Mouse (Mus musculus) megakaryocyte, embryonic 14.5 days (primary cell): ENCODE measurements around the gene Xpnpep1. TPM values are rescaled to one million over a fixed set of nuclear protein-coding genes. Genes with fewer than 3 reads are reported as not detected.

Source experiments
- H3K27me3 ChIP-seq: replicated peaks from 2 replicates; pipeline ENCODE3; 2012; ENCODE audit warnings: inconsistent platforms
- H3K36me3 ChIP-seq: replicated peaks from 2 replicates; pipeline ENCODE3; 2012; ENCODE audit warnings: low read length, inconsistent platforms, mixed read lengths
- H3K4me1 ChIP-seq: 2 replicates; pipeline ENCODE4 v1.6.1; 2012; ENCODE audit warnings: inconsistent platforms
- H3K4me3 ChIP-seq: replicated peaks from 2 replicates; pipeline ENCODE3; 2012; ENCODE audit warnings: moderate library complexity, mild to moderate bottlenecking, inconsistent platforms
- H3K9me3 ChIP-seq: 2 replicates; pipeline ENCODE4 v1.6.1; 2012; ENCODE audit warnings: inconsistent platforms
- FLI1 ChIP-seq: IDR thresholded peaks from 2 replicates; pipeline ENCODE4 v1.6.1; 2012; ENCODE audit warnings: low read length, inconsistent platforms, mixed read lengths
- GATA1 ChIP-seq: IDR thresholded peaks from 3 replicates; pipeline ENCODE4 v1.6.1; 2012; ENCODE audit warnings: mixed read lengths, low read length, inconsistent platforms, borderline replicate concordance
- polyA plus RNA-seq: library from polyadenylated mRNA; stranded (reverse); fragments of >175 nt; gene quantifications from 2 replicates; pipeline ENCODE4 v1.2.3, GENCODE M21; 2012; ENCODE audit warnings: low replicate concordance; ENCODE audit not compliant: insufficient read depth

The Xpnpep1 gene
- polyA plus RNA-seq, 1 experiment: 183 TPM

GRCm38 (mm10) chr19:53002166-53003095 lies 37.6 kb downstream of the Xpnpep1 start:
- peaks cover 100% of the 10 kb centered on the region for H3K36me3 ChIP-seq
- no peak overlapping the region for H3K4me3 ChIP-seq

GRCm38 (mm10) chr19:52992880-52993440 lies 47.1 kb downstream of the Xpnpep1 start:
- no peaks in the 10 kb centered on the region for H3K9me3 ChIP-seq
- no peak overlapping the region for H3K4me3 ChIP-seq
- H3K27me3 ChIP-seq: no peaks in the 10 kb centered on the region
- H3K36me3 ChIP-seq: peaks cover 73% of the 10 kb centered on the region
- H3K4me1 ChIP-seq: no peaks in the 10 kb centered on the region
- TF ChIP-seq GATA1: no peak
- TF ChIP-seq FLI1: no peak

More at GRCm38 (mm10) chr19:53002166-53003095, 37.6 kb downstream of the Xpnpep1 start:
- no peaks in the 10 kb centered on the region for H3K27me3 ChIP-seq
- no peaks in the 10 kb centered on the region for H3K9me3 ChIP-seq
- TF ChIP-seq GATA1 (no peak), FLI1 (no peak)
- peaks cover 7% of the 10 kb centered on the region; the same call in 1 of the 2 replicates for H3K4me1 ChIP-seq

- TF ChIP-seq FLI1 (no peak), GATA1 (no peak)
- H3K36me3 ChIP-seq: peaks cover 63% of the 10 kb centered on the region
- H3K4me1 ChIP-seq: no peaks in the 10 kb centered on the region
- no peak overlapping the region for H3K4me3 ChIP-seq
- no peaks in the 10 kb centered on the region for H3K27me3 ChIP-seq
- H3K9me3 ChIP-seq: no peaks in the 10 kb centered on the region
Measured at GRCm38 (mm10) chr19:52991924-52992323, 48.1 kb downstream of the Xpnpep1 start.

- H3K27me3 ChIP-seq: no peaks in the 10 kb centered on the region
- no peaks in the 10 kb centered on the region for H3K9me3 ChIP-seq
- peaks cover 42% of the 10 kb centered on the region for H3K36me3 ChIP-seq
- peaks cover 12% of the 10 kb centered on the region for H3K4me1 ChIP-seq
- H3K4me3 ChIP-seq: no peak overlapping the region
- TF ChIP-seq GATA1: no peak
- no peak for TF ChIP-seq FLI1
Measured at GRCm38 (mm10) chr19:52979020-52979711, 60.8 kb downstream of the Xpnpep1 start.

GRCm38 (mm10) chr19:52975564-52976185 lies 64.3 kb downstream of the Xpnpep1 start:
- Histone ChIP-seq H3K36me3 (peaks cover 27% of the 10 kb centered on the region), H3K4me1 (peaks cover 12% of the 10 kb centered on the region), H3K9me3 (peaks cover 17% of the 10 kb centered on the region; the same call in 1 of the 2 replicates), H3K27me3 (no peaks in the 10 kb centered on the region), H3K4me3 (no peak overlapping the region)
- TF ChIP-seq GATA1: no peak
- TF ChIP-seq FLI1: no peak

- TF ChIP-seq GATA1 (no peak), FLI1 (no peak)
Measured at GRCm38 (mm10) chr19:52966339-52966738, 73.7 kb downstream of the Xpnpep1 start.

GRCm38 (mm10) chr19:52962745-52963144 lies 77.3 kb downstream of the Xpnpep1 start:
- H3K9me3 ChIP-seq: no peaks in the 10 kb centered on the region
- peaks cover 3% of the 10 kb centered on the region for H3K36me3 ChIP-seq
- no peaks in the 10 kb centered on the region for H3K4me1 ChIP-seq
- TF ChIP-seq GATA1: no peak
- TF ChIP-seq FLI1: no peak
- H3K27me3 ChIP-seq: no peaks in the 10 kb centered on the region
- no peak overlapping the region for H3K4me3 ChIP-seq

More at GRCm38 (mm10) chr19:52966339-52966738, 73.7 kb downstream of the Xpnpep1 start:
- Histone ChIP-seq H3K9me3 (no peaks in the 10 kb centered on the region), H3K36me3 (peaks cover 3% of the 10 kb centered on the region), H3K4me3 (no peak overlapping the region), H3K27me3 (no peaks in the 10 kb centered on the region), H3K4me1 (no peaks in the 10 kb centered on the region)

- Histone ChIP-seq H3K9me3 (peaks cover 8% of the 10 kb centered on the region), H3K4me3 (peak overlapping the region; percentile 80), H3K27me3 (peaks cover 2% of the 10 kb centered on the region), H3K4me1 (peaks cover 4% of the 10 kb centered on the region; the same call in 1 of the 2 replicates), H3K36me3 (no peaks in the 10 kb centered on the region)
- no peak for TF ChIP-seq FLI1
- no peak for TF ChIP-seq GATA1
Measured at GRCm38 (mm10) chr19:52922678-52923495, 117.1 kb downstream of the Xpnpep1 start.

- no peak for TF ChIP-seq FLI1
- no peak for TF ChIP-seq GATA1
- Histone ChIP-seq H3K9me3 (peaks cover 8% of the 10 kb centered on the region; the same call in 1 of the 2 replicates), H3K4me3 (no peak overlapping the region), H3K4me1 (no peaks in the 10 kb centered on the region), H3K27me3 (no peaks in the 10 kb centered on the region), H3K36me3 (no peaks in the 10 kb centered on the region)
Measured at GRCm38 (mm10) chr19:52904182-52904581, 135.8 kb downstream of the Xpnpep1 start.
